Mouse (Mus musculus): ENCODE measurements around the gene Slc27a2. TPM values are rescaled to one million over a fixed set of nuclear protein-coding genes. Genes with fewer than 3 reads are reported as not detected.

Slc27a2 gene
- total and polyA plus RNA-seq, 2 experiments from 2014 or later = 5.9 to 6.9 TPM

GRCm38 (mm10) chr2:126618470-126619179, 66.4 kb downstream of the Slc27a2 start:
- Histone ChIP-seq H3K4me2 (ENCODE audit: low read depth) (no peak overlapping the region), H3K4me1 (ENCODE audit: insufficient read depth) (no peaks in the 10 kb centered on the region), H3K4me3 (ENCODE audit: low read depth, low read length) (no peak overlapping the region), H3K9me3 (ENCODE audit: low read length) (no peaks in the 10 kb centered on the region), H3K36me3 (ENCODE audit: insufficient read depth) (no peaks in the 10 kb centered on the region), H3K27me3 (ENCODE audit: insufficient read depth, low read length) (no peaks in the 10 kb centered on the region), H3K9ac (no peak overlapping the region), H3K27ac (ENCODE audit: low read depth, low read length) (no peak overlapping the region)
- ATAC-seq = peak; percentile 36
- TF ChIP-seq CTCF (IDR thresholded peaks at IDR 0.05; ENCODE audit: low read depth) = no peak
- WGBS = 23% methylated on average over 8 of the region's 8 CpGs
- DNase-seq = no peak

GRCm38 (mm10) chr2:126619249-126619704, 67.1 kb downstream of the Slc27a2 start, which contains the start of gene Hdc:
Gene Hdc, minus strand, starts transcription at chr2:126619299.
- no peak within 1 kb of the TSS for H3K4me3 ChIP-seq (ENCODE audit: low read depth, low read length)
- no peak within 1 kb of the TSS for H3K27ac ChIP-seq (ENCODE audit: low read depth, low read length)
- 73% methylated on average over 14 of the region's 14 CpGs for WGBS
- H3K9me3 ChIP-seq (ENCODE audit: low read length) = no peaks in the 10 kb centered on the region
- no peak for ATAC-seq
- H3K36me3 ChIP-seq (ENCODE audit: insufficient read depth) = no peaks in the 10 kb centered on the region
- no peak for DNase-seq
- H3K4me2 ChIP-seq (ENCODE audit: low read depth) = no peak within 1 kb of the TSS
- H3K27me3 ChIP-seq (ENCODE audit: insufficient read depth, low read length) = no peaks in the 10 kb centered on the region
- TF ChIP-seq CTCF (IDR thresholded peaks at IDR 0.05; ENCODE audit: low read depth) = no peak
- no peak within 1 kb of the TSS for H3K9ac ChIP-seq
- no peaks in the 10 kb centered on the region for H3K4me1 ChIP-seq (ENCODE audit: insufficient read depth)

GRCm38 (mm10) chr2:126622455-126622854, 70.2 kb downstream of the Slc27a2 start:
- no peaks in the 10 kb centered on the region for H3K9me3 ChIP-seq (ENCODE audit: low read length)
- no peak for DNase-seq
- H3K27me3 ChIP-seq (ENCODE audit: insufficient read depth, low read length) = no peaks in the 10 kb centered on the region
- no peak for TF ChIP-seq CTCF (IDR thresholded peaks at IDR 0.05; ENCODE audit: low read depth)
- no peaks in the 10 kb centered on the region for H3K36me3 ChIP-seq (ENCODE audit: insufficient read depth)
- 79% methylated on average over 2 of the region's 2 CpGs for WGBS
- no peak overlapping the region for H3K4me3 ChIP-seq (ENCODE audit: low read depth, low read length)
- no peak for ATAC-seq
- no peaks in the 10 kb centered on the region for H3K4me1 ChIP-seq (ENCODE audit: insufficient read depth)
- H3K9ac ChIP-seq = no peak overlapping the region
- H3K4me2 ChIP-seq (ENCODE audit: low read depth) = no peak overlapping the region
- no peak overlapping the region for H3K27ac ChIP-seq (ENCODE audit: low read depth, low read length)

GRCm38 (mm10) chr2:126623138-126623537, 70.9 kb downstream of the Slc27a2 start:
- Histone ChIP-seq H3K4me2 (ENCODE audit: low read depth) (no peak overlapping the region), H3K4me3 (ENCODE audit: low read depth, low read length) (no peak overlapping the region), H3K27me3 (ENCODE audit: insufficient read depth, low read length) (no peaks in the 10 kb centered on the region), H3K9me3 (ENCODE audit: low read length) (no peaks in the 10 kb centered on the region), H3K9ac (no peak overlapping the region), H3K4me1 (ENCODE audit: insufficient read depth) (no peaks in the 10 kb centered on the region), H3K36me3 (ENCODE audit: insufficient read depth) (no peaks in the 10 kb centered on the region), H3K27ac (ENCODE audit: low read depth, low read length) (no peak overlapping the region)
- TF ChIP-seq CTCF (IDR thresholded peaks at IDR 0.05; ENCODE audit: low read depth) = no peak
- DNase-seq = no peak
- ATAC-seq = no peak

- ATAC-seq (no peak), DNase-seq (no peak)
- Histone ChIP-seq H3K4me2 (ENCODE audit: low read depth) (no peak overlapping the region), H3K36me3 (ENCODE audit: insufficient read depth) (peaks cover 10% of the 10 kb centered on the region), H3K4me1 (ENCODE audit: insufficient read depth) (no peaks in the 10 kb centered on the region), H3K27ac (ENCODE audit: low read depth, low read length) (no peak overlapping the region), H3K27me3 (ENCODE audit: insufficient read depth, low read length) (no peaks in the 10 kb centered on the region), H3K9me3 (ENCODE audit: low read length) (no peaks in the 10 kb centered on the region), H3K9ac (no peak overlapping the region), H3K4me3 (ENCODE audit: low read depth, low read length) (no peak overlapping the region)
- 90% methylated on average over 9 of the region's 9 CpGs for WGBS
- no peak for TF ChIP-seq CTCF (IDR thresholded peaks at IDR 0.05; ENCODE audit: low read depth)
Measured at GRCm38 (mm10) chr2:126628455-126628995, 76.3 kb downstream of the Slc27a2 start.

GRCm38 (mm10) chr2:126633165-126633564, 81.0 kb downstream of the Slc27a2 start:
- no peak for DNase-seq
- Histone ChIP-seq H3K4me3 (ENCODE audit: low read depth, low read length) (no peak overlapping the region), H3K9ac (no peak overlapping the region), H3K27me3 (ENCODE audit: insufficient read depth, low read length) (no peaks in the 10 kb centered on the region), H3K36me3 (ENCODE audit: insufficient read depth) (peaks cover 21% of the 10 kb centered on the region), H3K4me1 (ENCODE audit: insufficient read depth) (no peaks in the 10 kb centered on the region), H3K9me3 (ENCODE audit: low read length) (no peaks in the 10 kb centered on the region), H3K4me2 (ENCODE audit: low read depth) (no peak overlapping the region), H3K27ac (ENCODE audit: low read depth, low read length) (no peak overlapping the region)
- 94% methylated on average over 2 of the region's 2 CpGs for WGBS
- TF ChIP-seq CTCF (IDR thresholded peaks at IDR 0.05; ENCODE audit: low read depth) = no peak
- ATAC-seq = no peak
